Mouse (Mus musculus): ENCODE results near the gene BC049352. TPM values are rescaled to one million over a fixed set of nuclear protein-coding genes. Genes with fewer than 3 reads are reported as not detected.

BC049352 gene
- total and polyA plus RNA-seq, 3 experiments = not detected

- H3K9me3 ChIP-seq (replicated peaks; ENCODE audit: insufficient read depth, low read length) = no peaks in the 10 kb centered on the region
- H3K27me3 ChIP-seq (ENCODE audit: control insufficient read depth in 1 of 2, insufficient read depth in 2 of 2, low read length in 2 of 2) = peaks cover 10 to 21% of the 10 kb centered on the region in 2 experiments
- TF ChIP-seq MYB (IDR thresholded peaks at IDR 0.05; ENCODE audit: low read depth, low read length) (no peak), GATA1 (IDR thresholded peaks at IDR 0.05; ENCODE audit: low read depth, low read length) (no peak), CHD2 (IDR thresholded peaks at IDR 0.05; ENCODE audit: low read length) (no peak), CTCF (IDR thresholded peaks at IDR 0.05 in 2 of 3, conservative IDR thresholded peaks at IDR 0.05 in 1 of 3; ENCODE audit: control insufficient read depth in 1 of 3, insufficient read depth in 1 of 3, low read depth in 2 of 3, low read length in 3 of 3, poor library complexity in 1 of 3, severe bottlenecking in 1 of 3) (no peak), TBP (IDR thresholded peaks at IDR 0.05; ENCODE audit: low read depth, low read length) (no peak), ZC3H11A (IDR thresholded peaks at IDR 0.05; ENCODE audit: low read depth, low read length) (no peak), MAX (IDR thresholded peaks at IDR 0.05; ENCODE audit: low read length) (no peak), ETS1 (IDR thresholded peaks at IDR 0.05; ENCODE audit: low read depth, low read length) (no peak)
- peaks cover under 1 to 2% of the 10 kb centered on the region in 2 experiments; a peak in 3 of 4 replicates for H3K4me1 ChIP-seq (ENCODE audit: control insufficient read depth in 1 of 2, insufficient read depth in 2 of 2, low read length in 2 of 2)
- no peak within 1 kb of the TSS for H3K4me3 ChIP-seq (ENCODE audit: control insufficient read depth in 1 of 2, insufficient read depth in 1 of 2, low read depth in 2 of 2, low read length in 2 of 2)
- DNase-seq (ENCODE audit: low read depth, low spot score) = no peak
- no peak within 1 kb of the TSS for H3K27ac ChIP-seq (ENCODE audit: control insufficient read depth, low read depth, low read length)
- no peaks in the 10 kb centered on the region for H3K79me2 ChIP-seq (ENCODE audit: control insufficient read depth, insufficient read depth, low read length, poor library complexity)
- peaks cover 0 to 4% of the 10 kb centered on the region in 2 experiments; a peak in 2 of 4 replicates for H3K36me3 ChIP-seq (ENCODE audit: control insufficient read depth in 1 of 2, insufficient read depth in 2 of 2, low read length in 2 of 2)
- H3K9ac ChIP-seq (ENCODE audit: control insufficient read depth, low read depth, low read length, poor library complexity, severe bottlenecking) = no peak within 1 kb of the TSS
Measured at GRCm38 (mm10) chr9:45268597-45269325, 87.0 kb downstream of the BC049352 start, which contains the start of gene Il10ra. Il10ra (minus strand) TSS chr9:45269149.

- Histone ChIP-seq H3K27ac (ENCODE audit: control insufficient read depth, low read depth, low read length) (no peak overlapping the region), H3K9ac (ENCODE audit: control insufficient read depth, low read depth, low read length, poor library complexity, severe bottlenecking) (no peak overlapping the region), H3K79me2 (ENCODE audit: control insufficient read depth, insufficient read depth, low read length, poor library complexity) (no peaks in the 10 kb centered on the region), H3K4me3 (ENCODE audit: control insufficient read depth in 1 of 2, insufficient read depth in 1 of 2, low read depth in 2 of 2, low read length in 2 of 2) (no peak overlapping the region), H3K27me3 (ENCODE audit: control insufficient read depth in 1 of 2, insufficient read depth in 2 of 2, low read length in 2 of 2) (peaks cover 6 to 13% of the 10 kb centered on the region in 2 experiments), H3K4me1 (ENCODE audit: control insufficient read depth in 1 of 2, insufficient read depth in 2 of 2, low read length in 2 of 2) (peaks cover 11 to 16% of the 10 kb centered on the region in 2 experiments; a peak in 3 of 4 replicates), H3K9me3 (replicated peaks; ENCODE audit: insufficient read depth, low read length) (no peaks in the 10 kb centered on the region), H3K36me3 (ENCODE audit: control insufficient read depth in 1 of 2, insufficient read depth in 2 of 2, low read length in 2 of 2) (peaks cover 0 to 15% of the 10 kb centered on the region in 2 experiments; a peak in 2 of 4 replicates)
- DNase-seq (ENCODE audit: low read depth, low spot score) = peak; percentile 44
- TF ChIP-seq POLR2AphosphoS5 (IDR thresholded peaks at IDR 0.05; ENCODE audit: borderline replicate concordance, low read depth, low read length) = no peak
- TF ChIP-seq NRF1 (IDR thresholded peaks at IDR 0.05; ENCODE audit: insufficient read depth, low read depth, low read length, poor library complexity, severe bottlenecking) = 0 out of 2 replicates have a peak, but pooled peaks have one; percentile 39
Measured at GRCm38 (mm10) chr9:45272213-45272612, 90.4 kb downstream of the BC049352 start.

GRCm38 (mm10) chr9:45274218-45274617, 92.4 kb downstream of the BC049352 start:
- Histone ChIP-seq H3K79me2 (ENCODE audit: control insufficient read depth, insufficient read depth, low read length, poor library complexity) (no peaks in the 10 kb centered on the region), H3K9ac (ENCODE audit: control insufficient read depth, low read depth, low read length, poor library complexity, severe bottlenecking) (no peak overlapping the region), H3K4me3 (ENCODE audit: control insufficient read depth in 1 of 2, insufficient read depth in 1 of 2, low read depth in 2 of 2, low read length in 2 of 2) (no peak overlapping the region), H3K27ac (ENCODE audit: control insufficient read depth, low read depth, low read length) (no peak overlapping the region), H3K4me1 (ENCODE audit: control insufficient read depth in 1 of 2, insufficient read depth in 2 of 2, low read length in 2 of 2) (peaks cover 11 to 20% of the 10 kb centered on the region in 2 experiments; a peak in 3 of 4 replicates), H3K27me3 (ENCODE audit: control insufficient read depth in 1 of 2, insufficient read depth in 2 of 2, low read length in 2 of 2) (peaks cover 2 to 6% of the 10 kb centered on the region in 2 experiments), H3K36me3 (ENCODE audit: control insufficient read depth in 1 of 2, insufficient read depth in 2 of 2, low read length in 2 of 2) (peaks cover 0 to 15% of the 10 kb centered on the region in 2 experiments; a peak in 2 of 4 replicates), H3K9me3 (replicated peaks; ENCODE audit: insufficient read depth, low read length) (no peaks in the 10 kb centered on the region)
- peak; percentile 97 for DNase-seq (ENCODE audit: low read depth, low spot score)
- TF ChIP-seq SIN3A (IDR thresholded peaks at IDR 0.05; ENCODE audit: low read length) = peak; percentile 91
- no peak for TF ChIP-seq POLR2A (IDR thresholded peaks at IDR 0.05; ENCODE audit: control insufficient read depth in 1 of 2, insufficient read depth in 1 of 2, low read depth in 1 of 2, low read length in 2 of 2, poor library complexity in 1 of 2)
- peak; percentile 40; the same call in 1 of the 2 replicates for TF ChIP-seq KAT2A (conservative IDR thresholded peaks at IDR 0.05; ENCODE audit: low read depth, low read length)
- peak; percentile 22; the same call in 1 of the 2 replicates for TF ChIP-seq ZC3H11A (IDR thresholded peaks at IDR 0.05; ENCODE audit: low read depth, low read length)
- TF ChIP-seq USF1 (IDR thresholded peaks at IDR 0.05; ENCODE audit: low read depth, low read length) = no peak
- peak; percentile 99 for TF ChIP-seq TCF12 (IDR thresholded peaks at IDR 0.05; ENCODE audit: low read depth, low read length)
- TF ChIP-seq ZNF384 (IDR thresholded peaks at IDR 0.05; ENCODE audit: low read depth, low read length) = peak; percentile 81
- TF ChIP-seq RCOR1 (IDR thresholded peaks at IDR 0.05; ENCODE audit: low read depth, low read length) = peak; percentile 100
- peak; percentile 34; the same call in 1 of the 2 replicates for TF ChIP-seq NELFE (IDR thresholded peaks at IDR 0.05; ENCODE audit: low read depth, low read length)
- peak; percentile 50; the same call in 1 of the 2 replicates for TF ChIP-seq GABPA (IDR thresholded peaks at IDR 0.05; ENCODE audit: low read depth, low read length)
- TF ChIP-seq JUND (IDR thresholded peaks at IDR 0.05; ENCODE audit: low read depth, low read length) = peak; percentile 30; the same call in 1 of the 2 replicates
- peak; percentile 78 for TF ChIP-seq MAX (IDR thresholded peaks at IDR 0.05; ENCODE audit: low read length)
- peak; percentile 65; the same call in 1 of the 2 replicates for TF ChIP-seq ZKSCAN1 (IDR thresholded peaks at IDR 0.05; ENCODE audit: low read depth, low read length)
- peak; percentile 88 for TF ChIP-seq MYC (IDR thresholded peaks at IDR 0.05; ENCODE audit: low read depth, low read length)
- TF ChIP-seq MXI1 (IDR thresholded peaks at IDR 0.05; ENCODE audit: low read depth, low read length) = no peak; the same call in 1 of the 2 replicates
- TF ChIP-seq GATA1 (IDR thresholded peaks at IDR 0.05; ENCODE audit: low read depth, low read length) = peak; percentile 98
- no peak for TF ChIP-seq E2F4 (IDR thresholded peaks at IDR 0.05; ENCODE audit: borderline replicate concordance, low read depth, low read length)
